Mouse (Mus musculus): ENCODE data around the gene Myh7. TPM values are rescaled to one million over a fixed set of nuclear protein-coding genes. Genes with fewer than 3 reads are reported as not detected.
"Not testable (repeated sequence)": the region's sequence is repeated elsewhere in the genome, so short reads cannot be mapped to it uniquely, and the experiment has no call there.

Gene Myh7
- polyA plus RNA-seq, 1 experiment from 2014 or later = 37.3 TPM

- Histone ChIP-seq H3K27ac (ENCODE audit: low read length) (no peak overlapping the region), H3K9ac (ENCODE audit: low read length) (no peak overlapping the region)
- WGBS = 67% methylated on average over 3 of the region's 3 CpGs
Observed at GRCm38 (mm10) chr14:55006541-55006940, 12.1 kb upstream of the Myh7 start.

DNA sequence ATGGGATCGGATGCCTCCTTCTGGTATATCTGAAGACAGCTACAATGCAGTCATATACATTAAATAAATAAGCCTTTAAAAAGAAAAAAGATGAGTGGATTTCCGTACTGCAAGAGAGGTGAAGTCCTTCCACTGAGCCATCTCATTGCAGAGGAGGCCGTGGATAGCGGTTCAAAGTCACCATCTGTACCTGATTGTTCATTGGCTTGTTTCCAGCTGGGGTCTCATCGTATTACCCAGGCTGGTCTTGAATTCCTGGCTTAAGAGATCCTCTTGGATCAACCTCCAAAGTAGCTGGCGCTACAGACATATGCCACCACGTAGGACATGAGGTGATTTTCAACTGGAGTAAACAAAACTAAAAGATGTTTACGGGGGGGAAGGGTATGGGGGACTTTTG, 11.5 kb upstream of the Myh7 start:
- Histone ChIP-seq H3K4me3 (ENCODE audit: low read length) (no peak overlapping the region), H3K36me3 (ENCODE audit: control insufficient read depth, insufficient read depth, low read length) (no peaks in the 10 kb centered on the region), H3K4me1 (replicated peaks; ENCODE audit: control insufficient read depth, insufficient read depth, low read length) (peaks cover 28% of the 10 kb centered on the region), H3K4me2 (ENCODE audit: low read depth, low read length) (no peak overlapping the region), H3K27ac (ENCODE audit: low read length) (no peak overlapping the region), H3K9me3 (ENCODE audit: control insufficient read depth, low read length) (no peaks in the 10 kb centered on the region), H3K9ac (ENCODE audit: low read length) (no peak overlapping the region), H3K27me3 (ENCODE audit: control insufficient read depth, insufficient read depth, low read depth, low read length) (no peaks in the 10 kb centered on the region)
- 71% methylated on average over 8 of the region's 8 CpGs for whole genome bisulfite sequencing
- no peak for ATAC-seq (ENCODE audit: low read depth)

More at GRCm38 (mm10) chr14:55006541-55006940, 12.1 kb upstream of the Myh7 start:
- Histone ChIP-seq H3K4me1 (replicated peaks; ENCODE audit: control insufficient read depth, insufficient read depth, low read length) (peaks cover 28% of the 10 kb centered on the region), H3K4me3 (ENCODE audit: low read length) (no peak overlapping the region), H3K9me3 (ENCODE audit: control insufficient read depth, low read length) (no peaks in the 10 kb centered on the region), H3K36me3 (ENCODE audit: control insufficient read depth, insufficient read depth, low read length) (no peaks in the 10 kb centered on the region), H3K27me3 (ENCODE audit: control insufficient read depth, insufficient read depth, low read depth, low read length) (no peaks in the 10 kb centered on the region), H3K4me2 (ENCODE audit: low read depth, low read length) (no peak overlapping the region)
- no peak for ATAC-seq (ENCODE audit: low read depth)

DNA sequence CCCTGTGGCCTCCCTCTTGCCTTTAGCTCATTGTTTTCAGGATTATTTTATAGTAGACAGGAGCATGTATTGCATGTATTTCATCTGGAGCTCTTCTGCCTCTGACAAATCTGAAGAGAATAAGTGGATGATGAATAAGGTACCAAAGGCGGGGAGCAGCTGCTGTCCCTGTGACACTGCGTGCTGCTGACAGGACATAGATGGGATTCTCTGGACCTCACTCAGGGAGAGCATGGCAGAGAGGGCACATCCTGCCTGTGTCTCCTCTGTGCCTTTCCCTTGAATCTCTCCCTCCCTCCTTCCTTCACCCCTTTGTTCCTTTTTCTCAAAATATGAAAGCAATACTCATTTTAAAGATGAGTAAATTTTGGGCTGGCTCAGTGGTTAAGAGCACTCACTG, 11.1 kb upstream of the Myh7 start:
- peaks cover 28% of the 10 kb centered on the region for H3K4me1 ChIP-seq (replicated peaks; ENCODE audit: control insufficient read depth, insufficient read depth, low read length)
- H3K9ac ChIP-seq (ENCODE audit: low read length) = no peak overlapping the region
- H3K4me3 ChIP-seq (ENCODE audit: low read length) = no peak overlapping the region
- no peaks in the 10 kb centered on the region for H3K9me3 ChIP-seq (ENCODE audit: control insufficient read depth, low read length)
- no peaks in the 10 kb centered on the region for H3K27me3 ChIP-seq (ENCODE audit: control insufficient read depth, insufficient read depth, low read depth, low read length)
- ATAC-seq (ENCODE audit: low read depth) = peak; percentile 74
- H3K4me2 ChIP-seq (ENCODE audit: low read depth, low read length) = no peak overlapping the region
- no peaks in the 10 kb centered on the region for H3K36me3 ChIP-seq (ENCODE audit: control insufficient read depth, insufficient read depth, low read length)
- WGBS = 47% methylated on average over 2 of the region's 2 CpGs
- H3K27ac ChIP-seq (ENCODE audit: low read length) = no peak overlapping the region

DNA sequence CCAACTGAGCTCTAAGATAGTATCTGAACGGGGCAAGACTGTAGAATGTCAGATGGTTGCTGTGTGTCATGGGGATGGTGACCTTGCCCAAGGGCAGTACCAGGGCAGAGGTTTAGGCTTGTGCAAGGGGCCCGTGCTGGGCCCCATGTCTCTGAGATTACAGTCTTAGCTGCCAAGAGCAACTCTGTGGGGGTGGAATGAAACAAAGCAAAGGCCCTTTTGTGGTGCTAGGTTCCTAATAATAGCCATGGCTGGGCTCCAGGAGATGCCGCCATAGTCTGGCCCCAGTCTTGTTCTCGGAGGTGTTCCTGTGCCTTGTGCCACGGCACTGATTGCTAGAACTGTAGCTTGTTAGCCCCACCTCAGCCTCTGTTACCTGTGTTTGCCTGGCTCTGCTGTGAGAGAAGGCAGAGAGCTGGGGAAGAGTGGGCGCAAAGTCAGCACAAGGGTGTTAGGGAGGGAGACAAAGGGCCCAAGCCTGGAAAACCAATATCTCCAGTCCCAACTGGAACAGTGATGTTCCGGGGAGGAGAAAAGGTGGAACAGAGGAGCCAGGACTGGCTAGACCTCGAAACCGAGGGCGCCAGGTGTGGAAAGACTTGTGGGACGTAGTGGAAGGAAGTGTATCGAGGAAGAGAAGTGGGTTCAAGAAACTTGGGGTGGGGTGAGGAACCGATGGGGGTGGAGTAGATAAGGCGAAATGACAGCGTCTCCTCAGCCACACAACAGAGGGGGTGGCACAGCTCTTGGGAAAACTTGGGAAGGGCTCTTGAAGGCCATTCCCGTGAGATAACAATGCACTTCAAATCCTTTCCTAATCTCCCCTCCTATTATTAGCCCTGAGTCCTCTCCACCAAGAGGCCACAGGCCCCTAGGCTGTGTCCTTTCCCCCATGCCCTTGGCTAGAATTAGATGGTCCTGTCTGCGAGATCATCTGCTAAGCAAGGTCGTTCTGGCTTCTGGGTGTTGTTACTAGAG, 9.7 kb upstream of the Myh7 start:
- H3K4me1 ChIP-seq (replicated peaks; ENCODE audit: control insufficient read depth, insufficient read depth, low read length) = peaks cover 28% of the 10 kb centered on the region
- no peak overlapping the region for H3K4me2 ChIP-seq (ENCODE audit: low read depth, low read length)
- no peak overlapping the region for H3K4me3 ChIP-seq (ENCODE audit: low read length)
- WGBS = 51% methylated on average over 18 of the region's 18 CpGs
- H3K9me3 ChIP-seq (ENCODE audit: control insufficient read depth, low read length) = no peaks in the 10 kb centered on the region
- H3K27me3 ChIP-seq (ENCODE audit: control insufficient read depth, insufficient read depth, low read depth, low read length) = no peaks in the 10 kb centered on the region
- H3K9ac ChIP-seq (ENCODE audit: low read length) = 0 out of 2 replicates have a peak overlapping the region, but pooled peaks have one; percentile 12
- ATAC-seq (ENCODE audit: low read depth) = peak; percentile 37
- H3K27ac ChIP-seq (ENCODE audit: low read length) = peak overlapping the region; percentile 13; the same call in 1 of the 2 replicates
- H3K36me3 ChIP-seq (ENCODE audit: control insufficient read depth, insufficient read depth, low read length) = no peaks in the 10 kb centered on the region

GRCm38 (mm10) chr14:55002687-55003120, 8.3 kb upstream of the Myh7 start:
- H3K4me3 ChIP-seq (ENCODE audit: low read length) = no peak overlapping the region

GRCm38 (mm10) chr14:55001938-55002686, 7.7 kb upstream of the Myh7 start:
- no peak overlapping the region for H3K4me3 ChIP-seq (ENCODE audit: low read length)
- H3K4me1 ChIP-seq (replicated peaks; ENCODE audit: control insufficient read depth, insufficient read depth, low read length) = peaks cover 28% of the 10 kb centered on the region
- peak overlapping the region; percentile 33; the same call in 1 of the 2 replicates for H3K4me2 ChIP-seq (ENCODE audit: low read depth, low read length)
- 27% methylated on average over 12 of the region's 12 CpGs for WGBS
- H3K36me3 ChIP-seq (ENCODE audit: control insufficient read depth, insufficient read depth, low read length) = no peaks in the 10 kb centered on the region
- no peaks in the 10 kb centered on the region for H3K27me3 ChIP-seq (ENCODE audit: control insufficient read depth, insufficient read depth, low read depth, low read length)
- no peak overlapping the region for H3K9ac ChIP-seq (ENCODE audit: low read length)
- no peak overlapping the region; the same call in 1 of the 2 replicates for H3K27ac ChIP-seq (ENCODE audit: low read length)
- no peaks in the 10 kb centered on the region for H3K9me3 ChIP-seq (ENCODE audit: control insufficient read depth, low read length)
- peak; percentile 29 for ATAC-seq (ENCODE audit: low read depth)

More at GRCm38 (mm10) chr14:55002687-55003120, 8.3 kb upstream of the Myh7 start:
- ATAC-seq (ENCODE audit: low read depth) = no peak
- peaks cover 28% of the 10 kb centered on the region for H3K4me1 ChIP-seq (replicated peaks; ENCODE audit: control insufficient read depth, insufficient read depth, low read length)
- no peaks in the 10 kb centered on the region for H3K27me3 ChIP-seq (ENCODE audit: control insufficient read depth, insufficient read depth, low read depth, low read length)
- WGBS = 13% methylated on average over 7 of the region's 7 CpGs
- no peak overlapping the region for H3K27ac ChIP-seq (ENCODE audit: low read length)
- H3K4me2 ChIP-seq (ENCODE audit: low read depth, low read length) = peak overlapping the region; percentile 33; the same call in 1 of the 2 replicates
- no peaks in the 10 kb centered on the region for H3K9me3 ChIP-seq (ENCODE audit: control insufficient read depth, low read length)
- no peak overlapping the region for H3K9ac ChIP-seq (ENCODE audit: low read length)
- no peaks in the 10 kb centered on the region for H3K36me3 ChIP-seq (ENCODE audit: control insufficient read depth, insufficient read depth, low read length)

DNA sequence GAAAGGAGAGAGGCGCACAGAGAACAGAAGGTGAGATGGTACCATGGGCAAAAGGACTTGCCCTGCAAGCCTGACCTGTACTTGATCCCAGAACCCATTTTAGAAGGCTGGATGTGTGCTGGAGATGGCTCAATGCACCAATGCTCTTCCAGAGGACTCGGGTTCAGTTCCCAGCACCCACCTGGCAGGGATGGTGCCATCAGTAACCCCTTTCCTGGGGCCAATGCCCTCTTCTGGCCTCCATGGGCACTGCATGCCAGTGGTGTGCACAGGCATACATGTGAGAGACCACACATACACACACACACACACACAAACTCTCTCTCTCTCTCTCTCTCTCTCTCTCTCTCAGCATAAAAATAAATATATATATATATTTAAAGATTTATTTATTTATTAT, 7.0 kb upstream of the Myh7 start:
- H3K36me3 ChIP-seq (ENCODE audit: control insufficient read depth, insufficient read depth, low read length) = no peaks in the 10 kb centered on the region
- no peak overlapping the region for H3K27ac ChIP-seq (ENCODE audit: low read length)
- no peaks in the 10 kb centered on the region for H3K27me3 ChIP-seq (ENCODE audit: control insufficient read depth, insufficient read depth, low read depth, low read length)
- 95% methylated on average over 2 of the region's 2 CpGs for WGBS
- no peaks in the 10 kb centered on the region for H3K9me3 ChIP-seq (ENCODE audit: control insufficient read depth, low read length)
- H3K4me1 ChIP-seq (replicated peaks; ENCODE audit: control insufficient read depth, insufficient read depth, low read length) = peaks cover 28% of the 10 kb centered on the region
- ATAC-seq (ENCODE audit: low read depth) = no peak
- H3K4me3 ChIP-seq (ENCODE audit: low read length) = no peak overlapping the region
- H3K9ac ChIP-seq (ENCODE audit: low read length) = no peak overlapping the region
- H3K4me2 ChIP-seq (ENCODE audit: low read depth, low read length) = no peak overlapping the region

DNA sequence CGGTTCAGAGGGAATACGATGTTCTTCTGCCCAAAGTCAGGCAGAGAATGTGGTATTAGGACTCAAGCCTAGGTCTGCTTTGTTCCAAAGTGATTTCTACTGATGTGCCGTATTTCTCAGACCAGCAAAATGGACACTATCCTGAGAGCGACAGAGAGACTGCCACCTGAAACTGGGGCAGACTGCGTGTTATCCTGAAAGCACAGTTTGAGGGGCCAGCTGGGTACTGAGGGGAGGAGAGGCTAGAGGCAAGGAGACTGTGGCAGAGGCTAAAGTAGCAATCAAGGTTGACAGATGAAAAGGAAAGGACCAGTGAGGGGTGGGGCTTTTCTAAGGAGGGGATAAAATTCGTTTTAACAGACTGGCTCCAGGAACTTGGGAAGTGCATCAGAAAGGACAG, 6.4 kb upstream of the Myh7 start:
- Histone ChIP-seq H3K4me3 (ENCODE audit: low read length) (no peak overlapping the region), H3K27ac (ENCODE audit: low read length) (no peak overlapping the region)

GRCm38 (mm10) chr14:54999868-55000267, 5.4 kb upstream of the Myh7 start:
- not testable (repeated sequence) for H3K27me3 ChIP-seq (ENCODE audit: control insufficient read depth, insufficient read depth, low read depth, low read length); H3K9me3 ChIP-seq (ENCODE audit: control insufficient read depth, low read length); H3K36me3 ChIP-seq (ENCODE audit: control insufficient read depth, insufficient read depth, low read length); H3K9ac ChIP-seq (ENCODE audit: low read length); H3K4me2 ChIP-seq (ENCODE audit: low read depth, low read length); H3K27ac ChIP-seq (ENCODE audit: low read length); ATAC-seq (ENCODE audit: low read depth); H3K4me3 ChIP-seq (ENCODE audit: low read length)
- 68% methylated on average over 5 of the region's 5 CpGs for WGBS
- peaks cover 31% of the 10 kb centered on the region for H3K4me1 ChIP-seq (replicated peaks; ENCODE audit: control insufficient read depth, insufficient read depth, low read length)

More for the DNA sequence above, 6.4 kb upstream of the Myh7 start:
- Histone ChIP-seq H3K9me3 (ENCODE audit: control insufficient read depth, low read length) (no peaks in the 10 kb centered on the region), H3K9ac (ENCODE audit: low read length) (no peak overlapping the region), H3K4me1 (replicated peaks; ENCODE audit: control insufficient read depth, insufficient read depth, low read length) (peaks cover 28% of the 10 kb centered on the region), H3K4me2 (ENCODE audit: low read depth, low read length) (no peak overlapping the region), H3K27me3 (ENCODE audit: control insufficient read depth, insufficient read depth, low read depth, low read length) (no peaks in the 10 kb centered on the region), H3K36me3 (ENCODE audit: control insufficient read depth, insufficient read depth, low read length) (no peaks in the 10 kb centered on the region)
- no peak for ATAC-seq (ENCODE audit: low read depth)
- 80% methylated on average over 6 of the region's 6 CpGs for WGBS
